Mouse (Mus musculus): ENCODE results near the gene Tyw3. TPM values are rescaled to one million over a fixed set of nuclear protein-coding genes. Genes with fewer than 3 reads are reported as not detected.
"Not testable (repeated sequence)": the region's sequence is repeated elsewhere in the genome, so short reads cannot be mapped to it uniquely, and the experiment has no call there.

Gene Tyw3
- 15.8 and 17.9 TPM in 2 replicates for polyA plus RNA-seq (2016; fragmentation: Nextera tagmentation; extraction: Ambion mirVana)

GRCm38 (mm10) chr3:154596934-154597554 is at the start of gene Tyw3:
TSS of gene Tyw3 (minus strand) at chr3:154597104.
- Histone ChIP-seq H3K27me3 (replicated peaks) (no peaks in the 10 kb centered on the region), H3K36me3 (peaks cover 18% of the 10 kb centered on the region), H3K4me1 (peaks cover 3% of the 10 kb centered on the region), H3K9ac (peak within 1 kb of the TSS; percentile 82), H3K4me2 (replicated peaks) (peak within 1 kb of the TSS; percentile 68), H3K27ac (peak within 1 kb of the TSS; percentile 73), H3K9me3 (no peaks in the 10 kb centered on the region), H3K4me3 (peak within 1 kb of the TSS; percentile 87)
- WGBS: under 1% methylated on average over 38 of the region's 38 CpGs
- peak; percentile 97 for ATAC-seq (ENCODE audit: low FRiP score, low read depth)

- no peak for ATAC-seq (ENCODE audit: low FRiP score, low read depth)
- no peak overlapping the region for H3K4me2 ChIP-seq (replicated peaks)
- no peaks in the 10 kb centered on the region for H3K9me3 ChIP-seq
- no peaks in the 10 kb centered on the region for H3K27me3 ChIP-seq (replicated peaks)
- H3K27ac ChIP-seq: no peak overlapping the region
- H3K4me1 ChIP-seq: no peaks in the 10 kb centered on the region
- WGBS: 78% methylated on average over 5 of the region's 5 CpGs
- H3K36me3 ChIP-seq: no peaks in the 10 kb centered on the region
- no peak overlapping the region for H3K4me3 ChIP-seq
- H3K9ac ChIP-seq: no peak overlapping the region
Measured at GRCm38 (mm10) chr3:154633091-154633490, 36.2 kb upstream of the Tyw3 start.

- H3K9me3 ChIP-seq; ATAC-seq (ENCODE audit: low FRiP score, low read depth); H3K4me1 ChIP-seq; H3K36me3 ChIP-seq; H3K4me2 ChIP-seq (replicated peaks); H3K27me3 ChIP-seq (replicated peaks); H3K27ac ChIP-seq; H3K4me3 ChIP-seq; H3K9ac ChIP-seq: not testable (repeated sequence)
- WGBS: 91% methylated on average over 2 of the region's 2 CpGs
Measured at GRCm38 (mm10) chr3:154631281-154631680, 34.4 kb upstream of the Tyw3 start.

GRCm38 (mm10) chr3:154628284-154628683 is 31.4 kb upstream of the Tyw3 start:
- ATAC-seq (ENCODE audit: low FRiP score, low read depth): 0 out of 2 replicates have a peak, but pooled peaks have one; percentile 21
- Histone ChIP-seq H3K4me1 (no peaks in the 10 kb centered on the region), H3K4me2 (replicated peaks) (no peak overlapping the region), H3K9ac (no peak overlapping the region), H3K9me3 (no peaks in the 10 kb centered on the region), H3K4me3 (no peak overlapping the region), H3K36me3 (no peaks in the 10 kb centered on the region), H3K27me3 (replicated peaks) (no peaks in the 10 kb centered on the region), H3K27ac (no peak overlapping the region)

GRCm38 (mm10) chr3:154616106-154616505 is 19.2 kb upstream of the Tyw3 start:
- H3K4me2 ChIP-seq (replicated peaks): no peak overlapping the region
- 90% methylated on average over 4 of the region's 4 CpGs for WGBS
- no peak overlapping the region for H3K4me3 ChIP-seq
- no peak overlapping the region for H3K9ac ChIP-seq
- H3K4me1 ChIP-seq: no peaks in the 10 kb centered on the region
- H3K36me3 ChIP-seq: peaks cover 3% of the 10 kb centered on the region; the same call in 1 of the 2 replicates
- ATAC-seq (ENCODE audit: low FRiP score, low read depth): no peak
- no peaks in the 10 kb centered on the region for H3K9me3 ChIP-seq
- no peak overlapping the region for H3K27ac ChIP-seq
- H3K27me3 ChIP-seq (replicated peaks): no peaks in the 10 kb centered on the region

GRCm38 (mm10) chr3:154615304-154615703 is 18.4 kb upstream of the Tyw3 start:
- Histone ChIP-seq H3K4me3 (no peak overlapping the region), H3K9ac (no peak overlapping the region), H3K36me3 (peaks cover 3% of the 10 kb centered on the region; the same call in 1 of the 2 replicates), H3K9me3 (no peaks in the 10 kb centered on the region), H3K27ac (no peak overlapping the region), H3K4me1 (no peaks in the 10 kb centered on the region), H3K27me3 (replicated peaks) (no peaks in the 10 kb centered on the region), H3K4me2 (replicated peaks) (no peak overlapping the region)
- 93% methylated on average over 7 of the region's 7 CpGs for WGBS
- ATAC-seq (ENCODE audit: low FRiP score, low read depth): no peak

GRCm38 (mm10) chr3:154614771-154615170 is 17.9 kb upstream of the Tyw3 start:
- no peaks in the 10 kb centered on the region for H3K9me3 ChIP-seq
- no peaks in the 10 kb centered on the region for H3K4me1 ChIP-seq
- H3K4me2 ChIP-seq (replicated peaks): no peak overlapping the region
- no peaks in the 10 kb centered on the region for H3K27me3 ChIP-seq (replicated peaks)
- WGBS: 92% methylated on average over 8 of the region's 8 CpGs
- H3K4me3 ChIP-seq: no peak overlapping the region
- no peak overlapping the region for H3K9ac ChIP-seq
- no peak overlapping the region for H3K27ac ChIP-seq
- peaks cover 3% of the 10 kb centered on the region; the same call in 1 of the 2 replicates for H3K36me3 ChIP-seq
- no peak for ATAC-seq (ENCODE audit: low FRiP score, low read depth)

- ATAC-seq (ENCODE audit: low FRiP score, low read depth): no peak
- 94% methylated on average over 3 of the region's 3 CpGs for WGBS
- no peaks in the 10 kb centered on the region for H3K4me1 ChIP-seq
Measured at GRCm38 (mm10) chr3:154611888-154612287, 15.0 kb upstream of the Tyw3 start.

GRCm38 (mm10) chr3:154607896-154608295 is 11.0 kb upstream of the Tyw3 start:
- Histone ChIP-seq H3K27me3 (replicated peaks) (no peaks in the 10 kb centered on the region), H3K4me2 (replicated peaks) (no peak overlapping the region), H3K9me3 (no peaks in the 10 kb centered on the region), H3K9ac (no peak overlapping the region), H3K27ac (no peak overlapping the region), H3K4me1 (no peaks in the 10 kb centered on the region), H3K36me3 (peaks cover 3% of the 10 kb centered on the region; the same call in 1 of the 2 replicates), H3K4me3 (no peak overlapping the region)
- ATAC-seq (ENCODE audit: low FRiP score, low read depth): no peak
- WGBS: 71% methylated on average over 1 of the region's 1 CpGs

More at GRCm38 (mm10) chr3:154611888-154612287, 15.0 kb upstream of the Tyw3 start:
- Histone ChIP-seq H3K27ac (no peak overlapping the region), H3K27me3 (replicated peaks) (no peaks in the 10 kb centered on the region), H3K9me3 (no peaks in the 10 kb centered on the region), H3K9ac (no peak overlapping the region), H3K4me2 (replicated peaks) (no peak overlapping the region), H3K4me3 (no peak overlapping the region), H3K36me3 (peaks cover 3% of the 10 kb centered on the region; the same call in 1 of the 2 replicates)

GRCm38 (mm10) chr3:154604871-154605270 is 8.0 kb upstream of the Tyw3 start:
- Histone ChIP-seq H3K4me1 (no peaks in the 10 kb centered on the region), H3K27me3 (replicated peaks) (no peaks in the 10 kb centered on the region), H3K4me2 (replicated peaks) (no peak overlapping the region), H3K36me3 (no peaks in the 10 kb centered on the region), H3K4me3 (no peak overlapping the region), H3K9me3 (no peaks in the 10 kb centered on the region), H3K27ac (no peak overlapping the region), H3K9ac (no peak overlapping the region)
- 72% methylated on average over 5 of the region's 5 CpGs for WGBS
- no peak for ATAC-seq (ENCODE audit: low FRiP score, low read depth)

- Histone ChIP-seq H3K4me1 (peaks cover 3% of the 10 kb centered on the region), H3K27ac (no peak overlapping the region), H3K9ac (no peak overlapping the region), H3K9me3 (no peaks in the 10 kb centered on the region), H3K36me3 (no peaks in the 10 kb centered on the region), H3K27me3 (replicated peaks) (no peaks in the 10 kb centered on the region), H3K4me2 (replicated peaks) (no peak overlapping the region), H3K4me3 (no peak overlapping the region)
- ATAC-seq (ENCODE audit: low FRiP score, low read depth): no peak
Measured at GRCm38 (mm10) chr3:154602141-154602540, 5.2 kb upstream of the Tyw3 start.

GRCm38 (mm10) chr3:154597561-154597960 is 657 bp upstream of the Tyw3 start:
- Histone ChIP-seq H3K4me3 (peak overlapping the region; percentile 87), H3K9ac (peak overlapping the region; percentile 82; the same call in 1 of the 2 replicates), H3K27me3 (replicated peaks) (no peaks in the 10 kb centered on the region), H3K4me1 (peaks cover 3% of the 10 kb centered on the region), H3K27ac (no peak overlapping the region), H3K9me3 (no peaks in the 10 kb centered on the region), H3K4me2 (replicated peaks) (peak overlapping the region; percentile 68), H3K36me3 (peaks cover 13% of the 10 kb centered on the region)
- 39% methylated on average over 7 of the region's 7 CpGs for WGBS
- ATAC-seq (ENCODE audit: low FRiP score, low read depth): no peak

GRCm38 (mm10) chr3:154596488-154596933 is 393 bp downstream of the Tyw3 start, which contains the start of gene Cryz:
TSS of gene Cryz (plus strand) at chr3:154596711.
- Histone ChIP-seq H3K4me2 (replicated peaks) (peak within 1 kb of the TSS; percentile 68), H3K27me3 (replicated peaks) (no peaks in the 10 kb centered on the region), H3K9ac (peak within 1 kb of the TSS; percentile 82), H3K4me1 (peaks cover 3% of the 10 kb centered on the region), H3K36me3 (peaks cover 23% of the 10 kb centered on the region), H3K4me3 (peak within 1 kb of the TSS; percentile 87), H3K9me3 (no peaks in the 10 kb centered on the region), H3K27ac (peak within 1 kb of the TSS; percentile 73)
- WGBS: under 1% methylated on average over 25 of the region's 25 CpGs
- ATAC-seq (ENCODE audit: low FRiP score, low read depth): peak; percentile 93

Measured in neural tube, embryonic 12.5 days (tissue).